Mouse (Mus musculus): ENCODE results near the gene Acsbg2. TPM values are rescaled to one million over a fixed set of nuclear protein-coding genes. Genes with fewer than 3 reads are reported as not detected.

Gene Acsbg2
- total and polyA plus RNA-seq, 2 experiments from 2014 or later = not detected

GRCm38 (mm10) chr17:56802065-56802464 lies 72.2 kb downstream of the Acsbg2 start:
- Histone ChIP-seq H3K4me2 (ENCODE audit: low read depth, low read length) (no peak overlapping the region), H3K9me3 (ENCODE audit: low read length) (no peaks in the 10 kb centered on the region), H3K4me3 (ENCODE audit: low read length) (no peak overlapping the region), H3K4me1 (ENCODE audit: insufficient read depth, low read length) (no peaks in the 10 kb centered on the region), H3K27ac (no peak overlapping the region), H3K27me3 (ENCODE audit: insufficient read depth, low read length) (no peaks in the 10 kb centered on the region), H3K36me3 (ENCODE audit: insufficient read depth, low read length) (no peaks in the 10 kb centered on the region), H3K9ac (replicated peaks; ENCODE audit: low read length) (no peak overlapping the region)
- no peak for DNase-seq (ENCODE audit: low spot score)
- TF ChIP-seq CTCF (IDR thresholded peaks at IDR 0.05; ENCODE audit: low read depth) = no peak
- no peak for ATAC-seq
- WGBS = 84% methylated on average over 8 of the region's 8 CpGs

GRCm38 (mm10) chr17:56799276-56799675 lies 75.0 kb downstream of the Acsbg2 start:
- Histone ChIP-seq H3K9me3 (ENCODE audit: low read length) (no peaks in the 10 kb centered on the region), H3K9ac (replicated peaks; ENCODE audit: low read length) (no peak overlapping the region), H3K27ac (no peak overlapping the region), H3K27me3 (ENCODE audit: insufficient read depth, low read length) (no peaks in the 10 kb centered on the region), H3K4me2 (ENCODE audit: low read depth, low read length) (no peak overlapping the region), H3K4me1 (ENCODE audit: insufficient read depth, low read length) (no peaks in the 10 kb centered on the region), H3K36me3 (ENCODE audit: insufficient read depth, low read length) (no peaks in the 10 kb centered on the region), H3K4me3 (ENCODE audit: low read length) (no peak overlapping the region)
- WGBS = 83% methylated on average over 3 of the region's 3 CpGs
- no peak for ATAC-seq
- TF ChIP-seq CTCF (IDR thresholded peaks at IDR 0.05; ENCODE audit: low read depth) = no peak
- DNase-seq (ENCODE audit: low spot score) = no peak

- no peak overlapping the region for H3K4me3 ChIP-seq (ENCODE audit: low read length)
- H3K4me1 ChIP-seq (ENCODE audit: insufficient read depth, low read length) = no peaks in the 10 kb centered on the region
- no peak for ATAC-seq
- H3K36me3 ChIP-seq (ENCODE audit: insufficient read depth, low read length) = no peaks in the 10 kb centered on the region
- H3K9ac ChIP-seq (replicated peaks; ENCODE audit: low read length) = no peak overlapping the region
- no peaks in the 10 kb centered on the region for H3K9me3 ChIP-seq (ENCODE audit: low read length)
- DNase-seq (ENCODE audit: low spot score) = no peak
- 68% methylated on average over 6 of the region's 6 CpGs for WGBS
- no peak for TF ChIP-seq CTCF (IDR thresholded peaks at IDR 0.05; ENCODE audit: low read depth)
- no peak overlapping the region for H3K4me2 ChIP-seq (ENCODE audit: low read depth, low read length)
- no peaks in the 10 kb centered on the region for H3K27me3 ChIP-seq (ENCODE audit: insufficient read depth, low read length)
- no peak overlapping the region for H3K27ac ChIP-seq
Observed at GRCm38 (mm10) chr17:56793614-56794319, 80.5 kb downstream of the Acsbg2 start.

Other genes starting within 250 kb of the Acsbg2 start
- 67.0 and 72.5 TPM in 2 replicates for gene Lonp1, start 247.6 kb downstream of the Acsbg2 start, total RNA-seq (2014; rRNA removed)
- 38.6 and 39.7 TPM in 2 replicates for gene Lonp1, start 247.6 kb downstream of the Acsbg2 start, polyA plus RNA-seq (2015; fragmentation: Nextera tagmentation; extraction: Ambion mirVana)
- 0.32 and 2.4 TPM in 2 replicates for gene Catsperd, start 246.3 kb downstream of the Acsbg2 start, total RNA-seq (2014; rRNA removed)
- gene Catsperd, start 246.3 kb downstream of the Acsbg2 start, polyA plus RNA-seq (2015; fragmentation: Nextera tagmentation; extraction: Ambion mirVana) = 1.2 and 1.3 TPM in 2 replicates
- 121 and 122 TPM in 2 replicates for gene Ranbp3, start 201.2 kb downstream of the Acsbg2 start, total RNA-seq (2014; rRNA removed)
- 87.2 and 88.7 TPM in 2 replicates for gene Ranbp3, start 201.2 kb downstream of the Acsbg2 start, polyA plus RNA-seq (2015; fragmentation: Nextera tagmentation; extraction: Ambion mirVana)
- gene Ndufa11, start 156.7 kb downstream of the Acsbg2 start, total RNA-seq (2014; rRNA removed) = 279 and 501 TPM in 2 replicates
- 691 and 728 TPM in 2 replicates for gene Ndufa11, start 156.7 kb downstream of the Acsbg2 start, polyA plus RNA-seq (2015; fragmentation: Nextera tagmentation; extraction: Ambion mirVana)
- gene Vmac, start 156.4 kb downstream of the Acsbg2 start, total RNA-seq (2014; rRNA removed) = 37.5 and 40.7 TPM in 2 replicates
- 17.4 and 19.1 TPM in 2 replicates for gene Vmac, start 156.4 kb downstream of the Acsbg2 start, polyA plus RNA-seq (2015; fragmentation: Nextera tagmentation; extraction: Ambion mirVana)
- gene Nrtn, start 116.9 kb downstream of the Acsbg2 start, total RNA-seq (2014; rRNA removed) = 12.9 and 15.7 TPM in 2 replicates
- gene Nrtn, start 116.9 kb downstream of the Acsbg2 start, polyA plus RNA-seq (2015; fragmentation: Nextera tagmentation; extraction: Ambion mirVana) = 4.3 TPM in 2 replicates
- gene Dus3l, start 109.7 kb downstream of the Acsbg2 start, total RNA-seq (2014; rRNA removed) = 79.0 and 96.5 TPM in 2 replicates
- 85.9 and 90.0 TPM in 2 replicates for gene Dus3l, start 109.7 kb downstream of the Acsbg2 start, polyA plus RNA-seq (2015; fragmentation: Nextera tagmentation; extraction: Ambion mirVana)
- 0.21 and 2.6 TPM in 2 replicates for gene Prr22, start 104.2 kb downstream of the Acsbg2 start, total RNA-seq (2014; rRNA removed)
- gene Prr22, start 104.2 kb downstream of the Acsbg2 start, polyA plus RNA-seq (2015; fragmentation: Nextera tagmentation; extraction: Ambion mirVana) = 0.46 and 0.87 TPM in 2 replicates
- gene Rfx2, start 43.4 kb downstream of the Acsbg2 start, total RNA-seq (2014; rRNA removed) = 4.9 and 9.8 TPM in 2 replicates
- 3.7 and 4.4 TPM in 2 replicates for gene Rfx2, start 43.4 kb downstream of the Acsbg2 start, polyA plus RNA-seq (2015; fragmentation: Nextera tagmentation; extraction: Ambion mirVana)
- not detected in 2 replicates for gene 1700061G19Rik, start 1.0 kb upstream of the Acsbg2 start, total RNA-seq (2014; rRNA removed)
- gene 1700061G19Rik, start 1.0 kb upstream of the Acsbg2 start, polyA plus RNA-seq (2015; fragmentation: Nextera tagmentation; extraction: Ambion mirVana) = 0.34 and 0.35 TPM in 2 replicates
- gene Mllt1, start 61.0 kb upstream of the Acsbg2 start, total RNA-seq (2014; rRNA removed) = 131 and 135 TPM in 2 replicates
- gene Mllt1, start 61.0 kb upstream of the Acsbg2 start, polyA plus RNA-seq (2015; fragmentation: Nextera tagmentation; extraction: Ambion mirVana) = 46.7 and 52.0 TPM in 2 replicates
- not detected in 2 replicates for gene Acer1, start 107.7 kb upstream of the Acsbg2 start, total RNA-seq (2014; rRNA removed)
- not detected in 2 replicates for gene Acer1, start 107.7 kb upstream of the Acsbg2 start, polyA plus RNA-seq (2015; fragmentation: Nextera tagmentation; extraction: Ambion mirVana)
- gene Clpp, start 115.9 kb upstream of the Acsbg2 start, total RNA-seq (2014; rRNA removed) = 137 and 150 TPM in 2 replicates
- 163 TPM in 2 replicates for gene Clpp, start 115.9 kb upstream of the Acsbg2 start, polyA plus RNA-seq (2015; fragmentation: Nextera tagmentation; extraction: Ambion mirVana)
- gene Alkbh7, start 122.9 kb upstream of the Acsbg2 start, total RNA-seq (2014; rRNA removed) = 58.0 and 70.3 TPM in 2 replicates
- 66.0 and 70.2 TPM in 2 replicates for gene Alkbh7, start 122.9 kb upstream of the Acsbg2 start, polyA plus RNA-seq (2015; fragmentation: Nextera tagmentation; extraction: Ambion mirVana)
- gene Pspn, start 125.6 kb upstream of the Acsbg2 start, total RNA-seq (2014; rRNA removed) = not detected in 2 replicates
- not detected in 2 replicates for gene Pspn, start 125.6 kb upstream of the Acsbg2 start, polyA plus RNA-seq (2015; fragmentation: Nextera tagmentation; extraction: Ambion mirVana)
- 28.8 and 32.9 TPM in 2 replicates for gene Gtf2f1, start 136.8 kb upstream of the Acsbg2 start, total RNA-seq (2014; rRNA removed)
- gene Gtf2f1, start 136.8 kb upstream of the Acsbg2 start, polyA plus RNA-seq (2015; fragmentation: Nextera tagmentation; extraction: Ambion mirVana) = 63.5 and 67.8 TPM in 2 replicates
- gene Gm17949, start 137.0 kb upstream of the Acsbg2 start, total RNA-seq (2014; rRNA removed) = not detected in 2 replicates
- gene Gm17949, start 137.0 kb upstream of the Acsbg2 start, polyA plus RNA-seq (2015; fragmentation: Nextera tagmentation; extraction: Ambion mirVana) = 0.28 and 0.40 TPM in 2 replicates
- gene Khsrp, start 157.1 kb upstream of the Acsbg2 start, total RNA-seq (2014; rRNA removed) = 61.7 and 71.3 TPM in 2 replicates
- 26.4 and 27.0 TPM in 2 replicates for gene Khsrp, start 157.1 kb upstream of the Acsbg2 start, polyA plus RNA-seq (2015; fragmentation: Nextera tagmentation; extraction: Ambion mirVana)
- not detected in 2 replicates for gene Slc25a41, start 167.2 kb upstream of the Acsbg2 start, total RNA-seq (2014; rRNA removed)
- not detected in 2 replicates for gene Slc25a41, start 167.2 kb upstream of the Acsbg2 start, polyA plus RNA-seq (2015; fragmentation: Nextera tagmentation; extraction: Ambion mirVana)
- gene Crb3, start 184.7 kb upstream of the Acsbg2 start, total RNA-seq (2014; rRNA removed) = 7.1 and 8.2 TPM in 2 replicates
- gene Crb3, start 184.7 kb upstream of the Acsbg2 start, polyA plus RNA-seq (2015; fragmentation: Nextera tagmentation; extraction: Ambion mirVana) = 6.0 and 6.2 TPM in 2 replicates
- 122 and 150 TPM in 2 replicates for gene Slc25a23, start 185.4 kb upstream of the Acsbg2 start, total RNA-seq (2014; rRNA removed)
- gene Slc25a23, start 185.4 kb upstream of the Acsbg2 start, polyA plus RNA-seq (2015; fragmentation: Nextera tagmentation; extraction: Ambion mirVana) = 33.2 and 38.2 TPM in 2 replicates
- 1.5 and 3.8 TPM in 2 replicates for gene Dennd1c, start 204.1 kb upstream of the Acsbg2 start, total RNA-seq (2014; rRNA removed)
- gene Dennd1c, start 204.1 kb upstream of the Acsbg2 start, polyA plus RNA-seq (2015; fragmentation: Nextera tagmentation; extraction: Ambion mirVana) = 2.8 and 3.0 TPM in 2 replicates
- gene Tubb4a, start 213.3 kb upstream of the Acsbg2 start, total RNA-seq (2014; rRNA removed) = 201 and 209 TPM in 2 replicates
- 295 and 346 TPM in 2 replicates for gene Tubb4a, start 213.3 kb upstream of the Acsbg2 start, polyA plus RNA-seq (2015; fragmentation: Nextera tagmentation; extraction: Ambion mirVana)
- gene Tnfsf9, start 230.9 kb upstream of the Acsbg2 start, total RNA-seq (2014; rRNA removed) = 3.1 and 8.1 TPM in 2 replicates
- gene Tnfsf9, start 230.9 kb upstream of the Acsbg2 start, polyA plus RNA-seq (2015; fragmentation: Nextera tagmentation; extraction: Ambion mirVana) = 4.3 and 4.7 TPM in 2 replicates

Data from hindbrain, postnatal 0 days (tissue).